Mouse (Mus musculus): ENCODE measurements around the gene Thra. TPM values are rescaled to one million over a fixed set of nuclear protein-coding genes. Genes with fewer than 3 reads are reported as not detected.
A peak's percentile ranks its signal among the peaks of the same experiment; 100 is the strongest.

The Thra gene
- total and polyA plus RNA-seq, 2 experiments from 2014 or later = 44.0 to 234 TPM

GRCm38 (mm10) chr11:98785772-98786281, 45.4 kb downstream of the Thra start:
- under 1% methylated on average over 12 of the region's 12 CpGs for WGBS

GRCm38 (mm10) chr11:98786359-98787214, 46.1 kb downstream of the Thra start:
- TF ChIP-seq EP300 (IDR thresholded peaks at IDR 0.05; ENCODE audit: low read depth) = peak; percentile 84
- TF ChIP-seq CTCF (IDR thresholded peaks at IDR 0.05; ENCODE audit: low read depth) = peak; percentile 91
- Histone ChIP-seq H3K4me1 (ENCODE audit: control insufficient read depth, insufficient read depth) (peaks cover 57% of the 10 kb centered on the region), H3K27me3 (ENCODE audit: control insufficient read depth, insufficient read depth, low read length) (no peaks in the 10 kb centered on the region), H3K27ac (ENCODE audit: low read depth) (peak overlapping the region; percentile 99), H3K9ac (replicated peaks; ENCODE audit: low read depth, low read length) (peak overlapping the region; percentile 62), H3K36me3 (replicated peaks; ENCODE audit: control insufficient read depth, insufficient read depth, low read length) (no peaks in the 10 kb centered on the region), H3K9me3 (replicated peaks; ENCODE audit: control insufficient read depth, low read length) (no peaks in the 10 kb centered on the region), H3K4me3 (ENCODE audit: low read depth, low read length) (peak overlapping the region; percentile 28), H3K4me2 (ENCODE audit: low read depth, low read length) (peak overlapping the region; percentile 59)
- DNase-seq (ENCODE audit: low spot score) = peak; percentile 97
- under 1% methylated on average over 13 of the region's 15 CpGs for whole genome bisulfite sequencing
- peak; percentile 77 for ATAC-seq (ENCODE audit: insufficient read depth, low read depth)

More at GRCm38 (mm10) chr11:98785772-98786281, 45.4 kb downstream of the Thra start:
- H3K4me3 ChIP-seq (ENCODE audit: low read depth, low read length) = peak overlapping the region; percentile 28
- H3K4me2 ChIP-seq (ENCODE audit: low read depth, low read length) = peak overlapping the region; percentile 59
- DNase-seq (ENCODE audit: low spot score) (peak; percentile 97), ATAC-seq (ENCODE audit: insufficient read depth, low read depth) (peak; percentile 38)
- no peaks in the 10 kb centered on the region for H3K36me3 ChIP-seq (replicated peaks; ENCODE audit: control insufficient read depth, insufficient read depth, low read length)
- no peaks in the 10 kb centered on the region for H3K9me3 ChIP-seq (replicated peaks; ENCODE audit: control insufficient read depth, low read length)
- peak overlapping the region; percentile 62 for H3K9ac ChIP-seq (replicated peaks; ENCODE audit: low read depth, low read length)
- no peaks in the 10 kb centered on the region for H3K27me3 ChIP-seq (ENCODE audit: control insufficient read depth, insufficient read depth, low read length)
- H3K4me1 ChIP-seq (ENCODE audit: control insufficient read depth, insufficient read depth) = peaks cover 58% of the 10 kb centered on the region
- peak overlapping the region; percentile 99 for H3K27ac ChIP-seq (ENCODE audit: low read depth)
- TF ChIP-seq EP300 (IDR thresholded peaks at IDR 0.05; ENCODE audit: low read depth) (peak; percentile 57; the same call in 1 of the 2 replicates), CTCF (IDR thresholded peaks at IDR 0.05; ENCODE audit: low read depth) (peak; percentile 56)

- H3K9me3 ChIP-seq (replicated peaks; ENCODE audit: control insufficient read depth, low read length) = no peaks in the 10 kb centered on the region
- peak; percentile 22; the same call in 1 of the 2 replicates for TF ChIP-seq EP300 (IDR thresholded peaks at IDR 0.05; ENCODE audit: low read depth)
- TF ChIP-seq CTCF (IDR thresholded peaks at IDR 0.05; ENCODE audit: low read depth) = peak; percentile 22
- H3K4me1 ChIP-seq (ENCODE audit: control insufficient read depth, insufficient read depth) = peaks cover 51% of the 10 kb centered on the region
- no peak for DNase-seq (ENCODE audit: low spot score)
- H3K27ac ChIP-seq (ENCODE audit: low read depth) = peak overlapping the region; percentile 99
- H3K4me2 ChIP-seq (ENCODE audit: low read depth, low read length) = peak overlapping the region; percentile 59; the same call in 1 of the 2 replicates
- no peaks in the 10 kb centered on the region for H3K36me3 ChIP-seq (replicated peaks; ENCODE audit: control insufficient read depth, insufficient read depth, low read length)
- ATAC-seq (ENCODE audit: insufficient read depth, low read depth) = peak; percentile 21
- H3K4me3 ChIP-seq (ENCODE audit: low read depth, low read length) = no peak overlapping the region
- no peaks in the 10 kb centered on the region for H3K27me3 ChIP-seq (ENCODE audit: control insufficient read depth, insufficient read depth, low read length)
- H3K9ac ChIP-seq (replicated peaks; ENCODE audit: low read depth, low read length) = 0 out of 2 replicates have a peak overlapping the region, but pooled peaks have one; percentile 2
- 13% methylated on average over 7 of the region's 7 CpGs for WGBS
These were observed 46.8 kb downstream of the Thra start for GRCm38 (mm10) chr11:98787229-98787628.

GRCm38 (mm10) chr11:98787691-98788090, 47.3 kb downstream of the Thra start:
- Histone ChIP-seq H3K27me3 (ENCODE audit: control insufficient read depth, insufficient read depth, low read length) (no peaks in the 10 kb centered on the region), H3K4me3 (ENCODE audit: low read depth, low read length) (no peak overlapping the region), H3K4me2 (ENCODE audit: low read depth, low read length) (peak overlapping the region; percentile 59; the same call in 1 of the 2 replicates), H3K9me3 (replicated peaks; ENCODE audit: control insufficient read depth, low read length) (no peaks in the 10 kb centered on the region), H3K36me3 (replicated peaks; ENCODE audit: control insufficient read depth, insufficient read depth, low read length) (no peaks in the 10 kb centered on the region), H3K4me1 (ENCODE audit: control insufficient read depth, insufficient read depth) (peaks cover 46% of the 10 kb centered on the region), H3K9ac (replicated peaks; ENCODE audit: low read depth, low read length) (no peak overlapping the region), H3K27ac (ENCODE audit: low read depth) (peak overlapping the region; percentile 99)
- 68% methylated on average over 1 of the region's 1 CpGs for WGBS
- no peak for DNase-seq (ENCODE audit: low spot score)
- no peak for ATAC-seq (ENCODE audit: insufficient read depth, low read depth)
- TF ChIP-seq CTCF (IDR thresholded peaks at IDR 0.05; ENCODE audit: low read depth) (peak; percentile 57), EP300 (IDR thresholded peaks at IDR 0.05; ENCODE audit: low read depth) (no peak)

GRCm38 (mm10) chr11:98788139-98788538, 47.7 kb downstream of the Thra start:
- H3K9me3 ChIP-seq (replicated peaks; ENCODE audit: control insufficient read depth, low read length) = no peaks in the 10 kb centered on the region
- WGBS = 88% methylated on average over 5 of the region's 5 CpGs
- no peaks in the 10 kb centered on the region for H3K27me3 ChIP-seq (ENCODE audit: control insufficient read depth, insufficient read depth, low read length)
- H3K36me3 ChIP-seq (replicated peaks; ENCODE audit: control insufficient read depth, insufficient read depth, low read length) = no peaks in the 10 kb centered on the region
- no peak overlapping the region for H3K4me3 ChIP-seq (ENCODE audit: low read depth, low read length)
- no peak for ATAC-seq (ENCODE audit: insufficient read depth, low read depth)
- 0 out of 2 replicates have a peak overlapping the region, but pooled peaks have one; percentile 97 for H3K4me2 ChIP-seq (ENCODE audit: low read depth, low read length)
- no peak overlapping the region for H3K9ac ChIP-seq (replicated peaks; ENCODE audit: low read depth, low read length)
- no peak for DNase-seq (ENCODE audit: low spot score)
- peak overlapping the region; percentile 99 for H3K27ac ChIP-seq (ENCODE audit: low read depth)
- H3K4me1 ChIP-seq (ENCODE audit: control insufficient read depth, insufficient read depth) = peaks cover 42% of the 10 kb centered on the region
- TF ChIP-seq CTCF (IDR thresholded peaks at IDR 0.05; ENCODE audit: low read depth) = no peak
- TF ChIP-seq EP300 (IDR thresholded peaks at IDR 0.05; ENCODE audit: low read depth) = no peak
